Mouse (Mus musculus): ENCODE measurements around the gene Brca2. TPM values are rescaled to one million over a fixed set of nuclear protein-coding genes. Genes with fewer than 3 reads are reported as not detected.

Brca2 gene
- polyA plus RNA-seq (2012; rRNA removed; ENCODE audit: low replicate concordance) = 2.5 and 4.8 TPM in 2 replicates

DNA sequence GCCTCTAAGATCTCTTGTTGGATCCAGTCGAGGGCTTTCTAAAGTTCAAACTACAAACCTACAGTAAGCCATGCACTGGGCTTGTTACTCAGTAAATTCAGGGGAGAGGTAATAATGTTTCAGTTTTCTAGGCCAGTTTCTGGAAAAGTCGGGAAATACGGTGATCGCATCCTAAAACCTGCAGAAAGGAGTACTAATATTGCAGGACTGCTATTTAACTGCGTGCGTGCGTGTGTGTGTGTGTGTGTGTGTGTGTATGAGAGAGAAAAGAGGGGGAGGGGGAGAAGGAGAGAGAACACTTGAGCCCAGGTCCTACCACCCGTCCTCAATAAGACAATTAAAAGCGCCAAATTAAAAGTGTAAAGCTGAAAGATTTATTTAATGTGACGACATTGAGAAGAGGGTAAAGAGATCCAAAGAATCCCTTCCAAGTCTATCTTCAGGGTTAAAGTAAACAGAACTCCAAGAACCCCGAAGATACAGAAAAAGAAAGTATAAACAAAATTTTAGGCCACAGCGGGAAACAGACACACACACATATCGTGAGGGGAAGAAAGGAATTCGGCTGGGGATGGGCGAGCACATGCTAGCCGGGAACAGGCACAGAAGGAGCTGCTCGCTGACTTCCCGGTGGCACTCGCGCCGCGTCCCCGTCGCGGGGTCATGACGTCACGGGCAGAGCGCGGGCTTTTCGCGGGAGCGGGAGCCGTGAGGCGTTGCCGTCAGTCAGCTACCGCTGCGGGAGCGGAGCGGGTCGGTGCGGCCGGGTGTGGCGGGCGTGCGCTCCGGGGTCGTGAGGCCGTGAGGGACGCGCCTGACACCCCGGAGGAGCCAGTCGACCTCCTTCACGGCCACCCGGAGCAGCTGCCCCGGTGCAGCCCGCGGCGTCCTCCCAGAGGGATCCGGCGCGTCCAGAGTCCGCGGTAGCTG is at the start of gene Brca2:
Brca2 (plus strand) TSS at position 694 of the 930 bp plus-strand sequence.

GRCm38 (mm10) chr5:150518064-150518463 is 4.4 kb upstream of the Brca2 start, which contains the start of gene Zar1l:
Gene Zar1l (minus strand): TSS chr5:150518164.

DNA sequence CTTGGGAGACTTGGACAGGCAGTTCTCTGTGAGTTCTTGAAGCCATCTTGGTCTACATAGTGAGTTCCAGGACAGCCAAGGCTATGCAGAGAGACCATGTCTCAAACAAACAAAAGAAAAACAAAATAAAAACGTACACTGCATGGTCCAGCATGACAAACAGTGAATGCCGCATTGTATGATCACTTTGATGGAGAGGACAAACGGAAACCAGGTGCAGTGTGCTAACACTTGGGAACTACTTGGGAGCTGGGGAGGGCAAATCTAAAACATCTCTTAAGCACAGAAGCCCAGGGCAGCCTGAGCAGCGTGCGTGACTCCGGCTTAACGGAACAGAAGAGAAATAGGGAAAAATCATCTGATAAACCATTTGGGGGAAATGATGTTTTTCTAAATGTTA is 74.7 kb downstream of the Brca2 start, which contains the start of gene N4bp2l1:
N4bp2l1 (minus strand) TSS at position 101 of the 400 bp plus-strand sequence.

Other genes with a start within 250 kb of the Brca2 start
- not detected in 2 replicates for gene Zar1l, start 4.5 kb upstream of the Brca2 start, polyA plus RNA-seq (2012; rRNA removed; ENCODE audit: low replicate concordance)
- 17.5 and 37.0 TPM in 2 replicates for gene N4bp2l1, start 74.6 kb downstream of the Brca2 start, polyA plus RNA-seq (2012; rRNA removed; ENCODE audit: low replicate concordance)
- 7.4 and 10.7 TPM in 2 replicates for gene N4bp2l2, start 143.6 kb downstream of the Brca2 start, polyA plus RNA-seq (2012; rRNA removed; ENCODE audit: low replicate concordance)
- gene Pds5b, start 151.1 kb downstream of the Brca2 start, polyA plus RNA-seq (2012; rRNA removed; ENCODE audit: low replicate concordance) = 5.8 and 12.9 TPM in 2 replicates